Mouse (Mus musculus) c-Kit-positive CD71-positive TER-119-positive erythroid progenitor cells, embryonic 14.5 days (primary cell): ENCODE measurements around the gene H2al1b.
"Not testable (repeated sequence)": the region's sequence is repeated elsewhere in the genome, so short reads cannot be mapped to it uniquely, and the experiment has no call there.

ENCODE experiments used
- DNase-seq: peaks from one replicate; pipeline ENCODE4 v3.0.0-alpha.2; 2013; ENCODE audit warnings: low spot score

H2al1b gene

DNA sequence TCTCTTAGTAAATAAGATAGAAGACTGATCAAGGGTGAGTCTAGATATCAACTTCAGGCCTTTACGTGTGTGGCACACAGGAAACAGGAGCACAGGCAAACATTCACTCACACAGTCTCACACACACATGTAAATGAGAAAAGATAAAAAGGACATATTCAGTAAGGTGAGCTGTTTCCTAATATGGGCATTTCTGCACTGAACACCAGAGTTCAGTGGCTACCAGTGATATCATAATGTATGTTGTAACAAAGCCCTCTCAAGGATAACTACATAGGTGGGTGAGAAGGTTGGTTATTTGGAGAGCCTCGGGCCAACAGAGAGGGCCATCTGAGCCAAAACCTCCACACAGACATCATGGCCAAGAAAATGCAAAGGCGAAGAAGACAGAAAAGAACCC lies at the start of gene H2al1b:
TSS of gene H2al1b (plus strand) at position 301 of the 400 bp plus-strand sequence.
- DNase-seq, result not testable (repeated sequence)

DNA sequence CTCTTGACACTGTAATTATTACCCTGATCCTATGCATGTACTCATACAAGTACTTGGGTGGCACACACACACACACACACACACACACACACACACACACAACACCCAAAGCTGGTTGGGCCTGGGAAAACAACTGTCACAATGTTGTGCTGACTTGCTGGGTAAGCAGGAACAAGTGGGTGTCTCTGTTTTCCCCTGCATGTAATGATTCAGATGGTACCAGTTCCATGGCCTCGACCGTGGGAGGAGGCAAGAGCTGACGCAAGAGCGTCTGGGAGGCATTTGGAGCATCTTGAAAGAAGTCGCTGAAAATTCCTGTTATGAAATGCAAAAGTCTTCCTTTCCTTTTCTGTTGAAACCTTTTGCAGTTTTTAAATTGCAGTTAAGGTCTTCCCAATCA lies 48.2 kb upstream of the H2al1b start:
- DNase-seq, result no peak

DNA sequence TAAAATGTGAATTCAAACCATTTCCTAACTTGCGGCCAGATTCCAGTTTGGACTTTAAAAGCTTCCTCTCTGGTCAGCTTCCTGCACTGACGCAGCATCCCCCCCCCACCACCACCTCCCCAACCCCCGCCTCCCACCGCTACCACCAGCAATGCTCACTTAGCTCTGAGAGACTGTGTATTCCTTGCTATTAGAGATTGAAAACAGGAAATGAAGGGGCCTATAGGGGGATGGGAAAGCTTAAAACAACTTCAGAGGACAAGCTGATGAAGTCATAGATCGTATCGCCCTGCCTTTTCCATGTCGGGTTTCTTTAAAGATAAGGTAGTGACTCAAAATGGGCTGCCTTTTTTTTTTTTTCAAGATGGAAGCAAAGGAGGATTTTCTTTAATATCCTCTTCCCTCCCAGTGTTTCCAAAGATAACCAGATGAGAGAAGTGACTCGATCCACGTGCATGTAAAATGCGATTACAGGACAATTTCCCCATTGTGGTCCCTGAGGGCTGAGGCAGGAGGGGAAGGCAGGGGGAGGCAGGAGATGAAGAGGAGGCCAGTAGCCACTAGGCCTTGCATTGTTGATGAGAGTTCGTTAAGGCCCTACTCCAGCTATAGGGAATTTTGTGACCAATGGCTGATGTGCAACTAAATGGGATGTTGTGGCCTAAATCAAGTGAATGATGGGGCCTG lies 47.6 kb upstream of the H2al1b start:
- no peak for DNase-seq

DNA sequence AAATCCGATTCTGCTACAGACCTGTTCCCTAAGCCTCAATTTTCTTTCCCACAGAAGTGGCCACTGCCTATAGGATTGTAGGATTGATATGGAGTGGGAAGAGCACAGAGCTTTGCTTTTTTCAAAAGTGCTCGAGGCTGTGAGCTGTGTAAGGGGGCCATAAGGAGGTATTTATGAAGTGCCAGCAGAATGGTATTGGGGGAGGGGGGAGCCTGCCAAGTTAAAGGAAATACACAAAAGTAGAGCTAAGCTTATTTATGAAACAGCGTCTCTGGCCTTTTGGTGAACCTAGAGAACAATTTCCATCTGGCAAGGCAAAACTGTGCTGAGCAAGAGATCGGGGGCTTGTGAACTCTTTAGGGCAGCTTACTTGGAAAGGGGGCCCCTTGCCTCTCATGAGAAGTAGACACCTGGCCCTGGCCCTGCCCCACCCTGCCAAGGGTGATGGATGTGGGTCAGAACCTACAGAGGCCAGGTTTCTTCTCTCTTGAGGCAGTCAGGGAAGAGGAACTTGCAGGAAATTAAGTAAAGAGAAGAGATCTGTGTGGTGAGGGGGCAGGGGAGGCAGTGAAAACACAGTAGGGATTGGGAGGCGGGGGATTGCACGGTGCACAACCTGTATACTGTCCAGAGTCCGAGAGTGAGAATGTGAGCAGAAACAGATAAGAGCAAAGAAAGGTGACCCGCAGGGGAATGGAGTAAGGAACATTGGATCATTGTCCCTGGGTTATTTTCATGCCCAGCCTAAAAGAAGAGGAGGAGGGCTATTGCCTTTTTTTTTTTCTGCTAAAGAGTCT lies 46.5 kb upstream of the H2al1b start:
- DNase-seq, result no peak

DNA sequence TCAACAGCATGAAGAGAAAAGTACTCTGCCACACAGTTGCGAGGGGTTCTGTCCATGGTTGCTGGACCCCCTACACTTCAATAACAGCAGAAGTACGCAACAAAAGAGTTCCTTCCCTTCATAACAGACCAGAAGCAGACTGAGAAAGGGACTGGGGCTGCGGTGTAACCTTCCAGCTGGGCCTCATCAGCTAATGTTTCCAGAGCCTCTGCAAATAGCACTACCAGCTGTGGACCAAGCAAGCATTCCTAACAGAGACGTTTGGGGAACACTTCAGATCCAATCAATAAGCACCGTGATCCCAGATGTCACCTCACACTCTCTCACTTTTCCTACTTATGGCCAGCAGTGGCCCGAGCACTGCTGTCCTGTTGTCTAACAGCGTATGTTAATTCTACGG lies 37.3 kb upstream of the H2al1b start:
- no peak for DNase-seq

DNA sequence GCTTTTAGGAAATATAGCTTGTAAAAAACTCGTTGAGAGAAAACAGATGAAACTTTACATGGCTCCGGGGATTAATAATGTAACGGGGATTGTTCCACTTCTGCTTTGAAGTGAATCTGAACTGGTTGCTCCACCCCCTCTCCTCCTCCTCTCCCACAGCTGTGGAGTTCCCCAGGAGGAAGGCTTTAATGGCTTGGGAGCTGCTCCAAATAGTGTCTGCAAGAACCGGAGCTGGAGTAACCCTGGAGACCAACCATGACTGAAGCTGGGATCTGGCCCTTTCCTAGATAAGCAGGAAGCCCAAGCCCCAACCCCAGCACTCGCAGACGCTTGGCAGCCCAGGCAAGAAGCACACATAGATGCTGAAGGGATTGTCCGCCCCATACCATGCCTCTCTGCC lies 34.4 kb upstream of the H2al1b start:
- DNase-seq, result no peak

DNA sequence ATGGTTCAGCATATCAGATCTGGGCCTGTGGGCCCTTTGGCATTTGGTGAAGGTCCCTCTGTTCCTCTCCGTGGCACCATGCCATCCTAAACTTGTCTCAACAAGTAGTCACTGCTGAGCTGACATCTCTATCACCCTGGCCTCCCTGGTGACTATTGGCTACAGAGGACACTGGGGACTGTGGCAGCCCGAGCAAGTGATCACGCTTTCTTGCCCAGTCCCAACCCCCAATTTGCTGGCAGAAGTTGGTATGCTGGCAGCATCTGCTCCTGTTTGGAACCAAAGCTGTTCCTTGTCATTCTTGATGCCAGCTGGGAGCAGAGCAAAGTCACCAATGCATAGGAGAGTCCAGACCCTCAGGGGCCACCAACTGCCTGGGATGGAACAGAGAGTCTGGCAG lies 33.2 kb upstream of the H2al1b start:
- DNase-seq, result no peak

DNA sequence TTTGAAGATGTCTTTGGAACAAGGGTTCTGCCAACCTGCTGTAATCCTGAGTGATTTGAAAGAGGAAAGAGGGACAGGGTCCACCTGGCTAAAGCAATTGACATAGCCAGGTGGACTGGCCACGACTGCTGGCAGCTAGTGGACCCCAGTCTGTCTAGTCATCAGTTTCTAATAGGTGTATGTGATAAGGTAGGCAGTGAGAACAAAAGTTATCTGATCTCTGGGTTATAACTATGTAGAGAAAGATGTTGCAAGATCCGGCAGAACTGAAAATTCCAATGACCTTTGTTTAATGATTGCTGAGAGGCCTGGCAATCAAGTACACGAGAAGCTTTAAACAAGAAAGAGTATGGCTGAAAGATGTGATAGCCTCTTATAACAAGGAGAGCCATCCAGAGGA lies 29.0 kb upstream of the H2al1b start:
- DNase-seq, result no peak

DNA sequence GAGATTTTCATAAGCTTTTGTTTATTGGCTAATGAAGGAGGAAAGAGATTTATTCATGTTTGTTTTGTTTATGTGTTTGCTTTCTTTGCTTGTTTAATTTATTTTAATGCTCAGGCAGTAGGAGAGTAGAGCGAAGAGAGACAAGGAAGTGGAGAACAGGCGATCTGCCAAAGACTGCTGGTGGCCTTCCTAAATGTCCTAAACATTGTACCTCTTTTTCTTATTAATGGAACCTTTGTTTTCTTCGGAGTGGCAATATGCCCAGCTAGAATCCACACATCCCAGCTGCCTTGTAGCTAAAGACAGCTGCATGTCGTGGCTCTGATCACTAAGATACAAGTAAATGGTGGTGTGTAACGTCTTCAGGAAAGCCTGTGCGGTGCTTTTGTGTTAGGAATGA lies 25.1 kb upstream of the H2al1b start:
- DNase-seq, result no peak

DNA sequence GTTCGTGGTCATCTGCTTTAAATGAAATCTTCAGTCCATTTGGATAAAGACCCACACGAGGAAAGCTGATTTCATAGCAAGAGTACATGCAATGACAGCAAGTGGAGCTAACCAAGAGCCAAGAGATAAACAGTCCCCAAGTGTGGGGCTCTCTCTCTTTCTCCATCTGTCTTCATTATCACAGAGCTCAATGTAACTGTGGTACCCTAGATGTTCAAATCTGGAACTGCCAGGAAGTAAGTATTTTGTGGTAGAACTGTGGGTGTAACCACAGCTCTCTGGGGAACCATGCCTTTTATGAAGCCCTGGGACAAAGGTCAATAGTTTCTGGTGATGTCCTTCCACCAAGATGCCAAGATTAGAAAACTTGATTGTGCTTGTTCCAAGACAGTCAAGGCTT lies 21.5 kb upstream of the H2al1b start:
- DNase-seq, result no peak

DNA sequence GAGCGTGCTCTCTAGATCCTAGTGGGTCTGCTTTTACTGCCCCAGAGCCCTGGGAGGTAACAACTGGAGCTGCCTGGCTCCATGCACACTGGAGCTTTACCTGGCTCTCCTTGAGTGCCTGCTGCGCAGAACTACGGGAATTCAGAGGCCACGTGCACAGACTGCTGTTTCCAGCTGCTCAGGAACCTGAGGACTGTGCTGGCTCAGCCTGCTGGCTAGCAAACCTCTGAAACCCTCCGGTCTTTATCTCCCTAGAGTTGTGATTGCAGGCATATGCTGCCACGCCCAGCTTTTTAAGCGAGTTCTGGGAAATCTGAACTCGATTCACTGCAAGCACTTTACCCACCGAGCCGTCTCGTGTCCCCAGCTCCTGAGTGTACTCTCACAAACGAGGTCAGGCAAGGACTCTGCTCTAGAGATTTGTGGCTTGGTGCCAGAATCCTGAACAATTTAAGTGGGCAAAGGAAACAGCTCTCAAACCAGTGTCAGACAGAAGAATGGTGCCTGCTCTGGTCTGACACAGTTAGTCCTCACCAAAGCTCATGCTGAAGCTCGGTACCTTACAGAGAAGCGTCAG lies 13.8 kb upstream of the H2al1b start:
- DNase-seq, result no peak

DNA sequence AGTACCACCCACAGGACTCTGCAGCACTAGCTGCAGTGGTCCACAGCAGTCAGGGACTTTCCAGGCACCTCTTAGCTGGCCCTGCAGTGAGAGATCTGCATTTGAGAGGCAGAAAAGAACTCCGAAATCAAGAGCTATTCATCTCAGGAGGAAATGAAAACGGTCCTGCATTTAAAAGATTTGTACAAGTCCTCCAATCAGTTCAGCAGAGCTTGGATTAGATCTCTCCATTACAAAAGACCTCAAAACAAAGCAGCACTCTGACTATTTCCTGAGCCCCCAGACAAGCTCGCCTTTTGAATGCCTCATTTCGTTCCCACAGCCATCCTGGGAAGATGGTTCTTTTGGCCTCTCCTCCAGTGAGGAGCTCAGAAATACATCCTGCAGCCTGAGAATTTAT lies 13.0 kb upstream of the H2al1b start:
- DNase-seq, result no peak

DNA sequence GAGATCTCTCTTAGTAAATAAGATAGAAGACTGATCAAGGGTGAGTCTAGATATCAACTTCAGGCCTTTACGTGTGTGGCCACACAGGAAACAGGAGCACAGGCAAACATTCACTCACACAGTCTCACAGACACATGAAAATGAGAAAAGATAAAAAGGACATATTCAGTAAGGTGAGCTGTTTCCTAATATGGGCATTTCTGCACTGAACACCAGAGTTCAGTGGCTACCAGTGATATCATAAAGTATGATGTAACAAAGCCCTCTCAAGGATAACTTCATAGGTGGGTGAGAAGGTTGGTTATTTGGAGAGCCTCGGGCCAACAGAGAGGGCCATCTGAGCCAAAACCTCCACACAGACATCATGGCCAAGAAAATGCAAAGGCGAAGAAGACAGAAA lies 3.3 kb upstream of the H2al1b start, which contains the start of gene H2al1a:
TSS of gene H2al1a (plus strand) at position 301 of the 400 bp plus-strand sequence.
- not testable (repeated sequence) for DNase-seq

DNA sequence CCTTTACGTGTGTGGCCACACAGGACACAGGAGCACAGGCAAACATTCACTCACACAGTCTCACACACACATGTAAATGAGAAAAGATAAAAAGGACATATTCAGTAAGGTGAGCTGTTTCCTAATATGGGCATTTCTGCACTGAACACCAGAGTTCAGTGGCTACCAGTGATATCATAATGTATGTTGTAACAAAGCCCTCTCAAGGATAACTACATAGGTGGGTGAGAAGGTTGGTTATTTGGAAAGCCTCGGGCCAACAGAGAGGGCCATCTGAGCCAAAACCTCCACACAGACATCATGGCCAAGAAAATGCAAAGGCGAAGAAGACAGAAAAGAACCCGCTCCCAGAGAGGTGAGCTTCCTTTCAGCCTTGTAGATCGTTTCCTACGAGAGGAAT lies 3.1 kb downstream of the H2al1b start, which contains the start of gene H2al1c:
TSS of gene H2al1c (plus strand) at position 301 of the 400 bp plus-strand sequence.
- DNase-seq, result not testable (repeated sequence)

DNA sequence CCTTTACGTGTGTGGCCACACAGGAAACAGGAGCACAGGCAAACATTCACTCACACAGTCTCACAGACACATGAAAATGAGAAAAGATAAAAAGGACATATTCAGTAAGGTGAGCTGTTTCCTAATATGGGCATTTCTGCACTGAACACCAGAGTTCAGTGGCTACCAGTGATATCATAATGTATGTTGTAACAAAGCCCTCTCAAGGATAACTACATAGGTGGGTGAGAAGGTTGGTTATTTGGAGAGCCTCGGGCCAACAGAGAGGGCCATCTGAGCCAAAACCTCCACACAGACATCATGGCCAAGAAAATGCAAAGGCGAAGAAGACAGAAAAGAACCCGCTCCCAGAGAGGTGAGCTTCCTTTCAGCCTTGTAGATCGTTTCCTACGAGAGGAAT lies 6.3 kb downstream of the H2al1b start, which contains the start of gene H2al1d:
TSS of gene H2al1d (plus strand) at position 301 of the 400 bp plus-strand sequence.
- not testable (repeated sequence) for DNase-seq

DNA sequence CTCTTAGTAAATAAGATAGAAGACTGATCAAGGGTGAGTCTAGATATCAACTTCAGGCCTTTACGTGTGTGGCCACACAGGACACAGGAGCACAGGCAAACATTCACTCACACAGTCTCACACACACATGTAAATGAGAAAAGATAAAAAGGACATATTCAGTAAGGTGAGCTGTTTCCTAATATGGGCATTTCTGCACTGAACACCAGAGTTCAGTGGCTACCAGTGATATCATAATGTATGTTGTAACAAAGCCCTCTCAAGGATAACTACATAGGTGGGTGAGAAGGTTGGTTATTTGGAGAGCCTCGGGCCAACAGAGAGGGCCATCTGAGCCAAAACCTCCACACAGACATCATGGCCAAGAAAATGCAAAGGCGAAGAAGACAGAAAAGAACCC lies 9.4 kb downstream of the H2al1b start, which contains the start of gene H2al1e:
TSS of gene H2al1e (plus strand) at position 301 of the 400 bp plus-strand sequence.
- DNase-seq, result not testable (repeated sequence)

DNA sequence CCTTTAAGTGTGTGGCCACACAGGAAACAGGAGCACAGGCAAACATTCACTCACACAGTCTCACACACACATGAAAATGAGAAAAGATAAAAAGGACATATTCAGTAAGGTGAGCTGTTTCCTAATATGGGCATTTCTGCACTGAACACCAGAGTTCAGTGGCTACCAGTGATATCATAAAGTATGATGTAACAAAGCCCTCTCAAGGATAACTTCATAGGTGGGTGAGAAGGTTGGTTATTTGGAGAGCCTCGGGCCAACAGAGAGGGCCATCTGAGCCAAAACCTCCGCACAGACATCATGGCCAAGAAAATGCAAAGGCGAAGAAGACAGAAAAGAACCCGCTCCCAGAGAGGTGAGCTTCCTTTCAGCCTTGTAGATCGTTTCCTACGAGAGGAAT lies 12.6 kb downstream of the H2al1b start, which contains the start of gene H2al1f:
TSS of gene H2al1f (plus strand) at position 301 of the 400 bp plus-strand sequence.
- not testable (repeated sequence) for DNase-seq

DNA sequence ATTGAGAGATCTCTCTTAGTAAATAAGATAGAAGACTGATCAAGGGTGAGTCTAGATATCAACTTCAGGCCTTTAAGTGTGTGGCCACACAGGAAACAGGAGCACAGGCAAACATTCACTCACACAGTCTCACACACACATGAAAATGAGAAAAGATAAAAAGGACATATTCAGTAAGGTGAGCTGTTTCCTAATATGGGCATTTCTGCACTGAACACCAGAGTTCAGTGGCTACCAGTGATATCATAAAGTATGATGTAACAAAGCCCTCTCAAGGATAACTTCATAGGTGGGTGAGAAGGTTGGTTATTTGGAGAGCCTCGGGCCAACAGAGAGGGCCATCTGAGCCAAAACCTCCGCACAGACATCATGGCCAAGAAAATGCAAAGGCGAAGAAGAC lies 15.7 kb downstream of the H2al1b start, which contains the start of gene H2al1g:
TSS of gene H2al1g (plus strand) at position 301 of the 400 bp plus-strand sequence.
- DNase-seq, result not testable (repeated sequence)

DNA sequence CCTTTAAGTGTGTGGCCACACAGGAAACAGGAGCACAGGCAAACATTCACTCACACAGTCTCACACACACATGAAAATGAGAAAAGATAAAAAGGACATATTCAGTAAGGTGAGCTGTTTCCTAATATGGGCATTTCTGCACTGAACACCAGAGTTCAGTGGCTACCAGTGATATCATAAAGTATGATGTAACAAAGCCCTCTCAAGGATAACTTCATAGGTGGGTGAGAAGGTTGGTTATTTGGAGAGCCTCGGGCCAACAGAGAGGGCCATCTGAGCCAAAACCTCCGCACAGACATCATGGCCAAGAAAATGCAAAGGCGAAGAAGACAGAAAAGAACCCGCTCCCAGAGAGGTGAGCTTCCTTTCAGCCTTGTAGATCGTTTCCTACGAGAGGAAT lies 19.0 kb downstream of the H2al1b start, which contains the start of gene H2al1h:
TSS of gene H2al1h (plus strand) at position 301 of the 400 bp plus-strand sequence.
- not testable (repeated sequence) for DNase-seq

DNA sequence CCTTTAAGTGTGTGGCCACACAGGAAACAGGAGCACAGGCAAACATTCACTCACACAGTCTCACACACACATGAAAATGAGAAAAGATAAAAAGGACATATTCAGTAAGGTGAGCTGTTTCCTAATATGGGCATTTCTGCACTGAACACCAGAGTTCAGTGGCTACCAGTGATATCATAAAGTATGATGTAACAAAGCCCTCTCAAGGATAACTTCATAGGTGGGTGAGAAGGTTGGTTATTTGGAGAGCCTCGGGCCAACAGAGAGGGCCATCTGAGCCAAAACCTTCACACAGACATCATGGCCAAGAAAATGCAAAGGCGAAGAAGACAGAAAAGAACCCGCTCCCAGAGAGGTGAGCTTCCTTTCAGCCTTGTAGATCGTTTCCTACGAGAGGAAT lies 22.1 kb downstream of the H2al1b start, which contains the start of gene H2al1i:
TSS of gene H2al1i (plus strand) at position 301 of the 400 bp plus-strand sequence.
- DNase-seq, result not testable (repeated sequence)

DNA sequence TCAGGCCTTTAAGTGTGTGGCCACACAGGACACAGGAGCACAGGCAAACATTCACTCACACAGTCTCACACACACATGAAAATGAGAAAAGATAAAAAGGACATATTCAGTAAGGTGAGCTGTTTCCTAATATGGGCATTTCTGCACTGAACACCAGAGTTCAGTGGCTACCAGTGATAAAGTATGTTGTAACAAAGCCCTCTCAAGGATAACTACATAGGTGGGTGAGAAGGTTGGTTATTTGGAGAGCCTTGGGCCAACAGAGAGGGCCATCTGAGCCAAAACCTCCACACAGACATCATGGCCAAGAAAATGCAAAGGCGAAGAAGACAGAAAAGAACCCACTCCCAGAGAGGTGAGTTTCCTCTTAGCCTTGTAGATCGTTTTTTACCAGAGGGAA lies 25.3 kb downstream of the H2al1b start, which contains the start of gene H2al1j:
TSS of gene H2al1j (plus strand) at position 301 of the 400 bp plus-strand sequence.
- not testable (repeated sequence) for DNase-seq

DNA sequence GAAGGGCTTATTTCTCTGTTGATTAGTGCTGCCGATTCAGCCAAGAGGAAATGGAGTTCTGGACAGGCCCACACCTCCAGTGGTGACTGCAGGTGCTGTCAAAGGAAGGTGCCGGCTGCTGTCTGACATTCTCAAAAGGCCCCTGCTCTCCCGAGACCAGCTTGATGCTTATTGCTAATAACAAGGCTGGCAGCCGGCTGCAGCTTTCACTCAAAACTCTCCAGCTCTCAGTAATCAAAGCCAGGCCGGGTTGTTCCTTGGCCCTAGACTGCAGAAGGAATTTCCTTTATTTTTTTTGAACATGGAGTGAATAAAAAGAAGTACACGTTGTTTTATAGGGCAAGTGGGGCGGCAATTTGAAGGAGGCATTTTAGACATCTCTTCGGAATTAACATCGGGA lies 43.5 kb downstream of the H2al1b start:
- DNase-seq, result no peak
